Mouse (Mus musculus): ENCODE results near the gene Cfap36.

Cfap36 gene

DNA sequence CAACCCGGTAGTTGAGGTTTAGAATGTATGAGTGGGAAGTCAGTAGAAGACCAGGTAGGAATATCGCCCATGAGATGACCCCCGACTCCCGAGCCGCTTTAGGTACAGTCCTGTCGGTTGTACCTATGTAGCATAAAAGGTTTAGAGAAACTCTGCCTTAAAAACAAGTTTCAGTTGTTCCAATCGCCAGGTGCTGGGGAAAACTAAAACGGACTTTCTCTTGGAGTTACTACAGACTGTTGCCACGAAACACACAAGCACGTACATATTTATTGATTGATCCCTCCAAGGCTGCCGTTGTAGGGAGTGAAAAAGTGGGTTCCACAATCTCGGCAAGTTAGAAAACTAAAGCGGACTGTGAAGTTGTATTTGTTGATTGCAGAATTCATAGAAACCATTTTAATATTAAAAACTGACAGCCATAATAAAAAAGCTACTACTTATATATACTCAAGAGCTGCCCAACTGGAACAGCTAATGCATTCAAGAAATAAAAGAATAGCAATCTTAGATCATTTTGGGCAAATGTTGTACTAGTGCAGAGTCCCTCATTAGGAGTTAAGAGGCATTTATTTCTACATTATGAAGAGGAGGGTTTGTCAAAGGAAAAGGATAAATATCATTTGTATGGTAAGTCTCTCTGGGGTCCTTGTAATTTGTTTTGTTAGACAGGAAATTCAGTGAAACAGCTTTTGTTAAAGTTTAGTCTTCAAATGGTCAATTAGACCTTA, 73.3 kb downstream of the Cfap36 start:
- no peak for DNase-seq

DNA sequence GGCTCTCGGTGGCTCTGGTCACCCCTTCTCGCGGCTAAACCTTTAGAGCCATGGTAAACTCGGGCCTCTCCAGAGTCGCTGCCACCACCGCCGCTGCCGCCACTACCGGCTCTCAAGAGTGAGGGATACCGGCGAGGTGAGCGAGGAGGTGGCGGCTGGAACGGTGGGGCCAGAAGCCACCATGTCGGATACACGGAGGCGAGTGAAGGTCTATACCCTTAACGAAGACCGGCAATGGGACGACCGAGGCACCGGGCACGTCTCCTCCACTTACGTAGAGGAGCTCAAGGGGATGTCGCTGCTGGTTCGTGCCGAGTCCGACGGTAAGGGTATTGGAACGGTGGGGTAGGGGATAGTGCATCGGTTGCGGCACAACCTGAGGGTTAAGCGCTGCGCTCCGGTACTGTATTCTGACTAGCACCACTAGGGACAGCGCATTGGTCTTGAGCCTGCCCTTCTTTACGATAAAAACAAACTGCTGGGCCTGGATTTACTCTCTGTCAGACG, 74.0 kb downstream of the Cfap36 start:
- DNase-seq, result peak; percentile 49

DNA sequence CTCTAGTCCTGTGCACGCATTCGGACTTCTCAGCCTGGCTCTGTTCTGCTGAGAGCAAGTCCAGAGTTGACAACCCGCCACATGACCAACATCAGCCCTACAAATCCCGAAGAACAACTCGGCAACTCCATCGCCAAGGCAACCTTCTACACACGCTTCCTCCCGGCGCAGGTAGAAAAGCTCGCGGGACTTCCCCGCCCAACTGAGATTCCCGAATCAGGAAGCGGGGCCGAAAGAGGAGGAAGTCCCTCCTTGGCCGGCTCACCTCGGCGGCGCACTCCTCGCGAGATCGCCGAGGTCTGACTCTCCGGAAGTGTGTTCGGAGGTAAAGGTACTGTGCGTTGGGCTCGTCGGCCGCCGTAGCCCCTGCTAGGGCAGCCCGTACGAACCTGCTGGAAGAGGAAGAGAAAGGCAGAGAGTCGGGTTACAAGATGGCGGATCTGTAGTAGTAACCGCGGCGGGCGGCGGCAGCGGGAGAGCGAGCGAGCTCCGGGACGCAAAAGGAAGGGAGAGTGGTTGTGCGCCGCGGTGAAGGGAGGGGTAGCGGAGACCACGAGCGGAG, 74.6 kb downstream of the Cfap36 start, which contains the start of gene Ppp4r3b:
TSS of gene Ppp4r3b (plus strand) at position 328 of the 562 bp plus-strand sequence.
- peak; percentile 99 for DNase-seq

DNA sequence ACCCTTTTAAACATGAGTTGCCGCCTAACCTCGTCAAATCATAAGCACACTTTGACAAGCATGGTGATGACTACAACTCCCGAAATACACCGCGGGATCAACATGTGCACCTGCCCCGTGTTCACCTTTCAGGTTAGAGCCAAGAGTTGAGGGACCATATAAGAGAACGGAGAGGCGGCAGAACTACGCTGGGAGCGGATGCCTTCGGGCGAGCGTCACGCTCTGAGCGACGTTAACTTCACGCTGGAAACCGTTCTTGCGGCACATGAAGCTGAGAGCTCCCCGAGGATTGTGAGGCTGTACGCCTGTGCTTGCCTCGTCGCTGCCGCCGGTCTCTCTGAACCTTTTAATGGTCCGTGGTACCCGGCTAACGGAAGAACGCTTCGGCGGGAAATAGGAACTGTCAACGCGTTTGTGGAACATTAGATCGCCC, 75.2 kb downstream of the Cfap36 start:
- peak; percentile 71 for DNase-seq
